ENCODE assay signal across 8 mouse cellular contexts in the genomic region with DNA sequence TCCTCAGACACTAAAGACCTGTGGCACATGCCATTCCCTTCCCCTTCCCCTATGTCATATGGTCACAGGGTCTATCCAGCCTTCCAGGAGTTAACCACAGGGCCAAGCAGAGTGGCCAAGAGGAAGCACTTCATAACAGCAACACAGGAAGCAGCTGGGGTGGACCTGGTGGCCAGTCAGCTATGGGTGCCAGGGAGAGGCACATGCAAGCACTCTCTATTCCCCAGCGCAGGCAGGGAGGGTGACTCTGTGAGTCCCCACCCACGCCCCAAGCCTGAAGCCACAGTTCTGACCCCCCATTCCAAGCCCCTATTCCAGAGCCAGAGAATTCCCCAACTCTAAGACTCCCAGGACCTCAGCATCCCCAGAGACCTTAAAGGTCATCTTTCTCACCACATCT.
DNase-seq lines count a peak whose midpoint lies in the region; ATAC-seq and TF ChIP-seq lines count a peak whose summit lies in the region.

No protein-coding gene starts in this region.

- peak overlapping the region; percentile 83; the same call in 1 of the 2 replicates for H3K9ac ChIP-seq in heart, embryonic 14.5 days (ENCODE audit: low read length)

- peak overlapping the region; percentile 74; the same call in 1 of the 2 replicates for H3K27ac ChIP-seq in left cerebral cortex, adult 2 months
- peak overlapping the region in 1 of 2 experiments; percentile 31; a peak in 1 of 4 replicates for H3K27ac ChIP-seq in heart, embryonic 14.5 days (replicated peaks in 1 of 2; ENCODE audit: control insufficient read depth in 1 of 2, insufficient read depth in 1 of 2, low read depth in 2 of 2, low read length in 2 of 2)
- H3K27ac ChIP-seq in small intestine, adult 2 months (ENCODE audit: insufficient read depth, low read depth, low read length): peak overlapping the region; percentile 53

- H3K36me3 ChIP-seq in heart, embryonic 14.5 days (ENCODE audit: control insufficient read depth, insufficient read depth, low read length): no peaks in the 10 kb centered on the region
- no peaks in the 10 kb centered on the region for H3K36me3 ChIP-seq in small intestine, adult 2 months (ENCODE audit: control insufficient read depth, insufficient read depth, low read length)

- no peak for TF ChIP-seq POLR2A in small intestine, adult 2 months (IDR thresholded peaks at IDR 0.05; ENCODE audit: low read depth, low read length)

- H3K4me3 ChIP-seq in left cerebral cortex, adult 2 months: peak overlapping the region; percentile 48
- peak overlapping the region in 1 of 2 experiments; percentile 57; a peak in 1 of 4 replicates for H3K4me3 ChIP-seq in heart, embryonic 14.5 days (ENCODE audit: control insufficient read depth in 1 of 2, insufficient read depth in 1 of 2, low read depth in 1 of 2, low read length in 2 of 2)
- peak overlapping the region; percentile 41 for H3K4me3 ChIP-seq in small intestine, adult 2 months (ENCODE audit: low read depth, low read length)

- no peak for TF ChIP-seq CTCF in left cerebral cortex, adult 2 months (IDR thresholded peaks at IDR 0.05)
- TF ChIP-seq CTCF in small intestine, adult 2 months (IDR thresholded peaks at IDR 0.05; ENCODE audit: extremely low read depth, insufficient read length, insufficient replicate concordance, low read depth, low read length): no peak

- peaks cover 77 to 93% of the 10 kb centered on the region in 2 experiments for H3K4me1 ChIP-seq in heart, embryonic 14.5 days (ENCODE audit: control insufficient read depth in 2 of 2, insufficient read depth in 2 of 2, low read length in 2 of 2)
- H3K4me1 ChIP-seq in small intestine, adult 2 months (ENCODE audit: control insufficient read depth, insufficient read depth, insufficient read length, low read length): no peaks in the 10 kb centered on the region; the same call in 1 of the 2 replicates

- no peaks in the 10 kb centered on the region for H3K27me3 ChIP-seq in heart, embryonic 14.5 days (ENCODE audit: control insufficient read depth, insufficient read depth, low read length)
- H3K27me3 ChIP-seq in small intestine, adult 2 months (ENCODE audit: control insufficient read depth, insufficient read depth, low read length): peaks cover 3% of the 10 kb centered on the region; the same call in 1 of the 2 replicates

- peak overlapping the region; percentile 76 for H3K4me2 ChIP-seq in heart, embryonic 14.5 days (ENCODE audit: low read length)

- 59% methylated on average over 2 of the region's 2 CpGs for WGBS in heart, embryonic 14.5 days
- WGBS in small intestine, adult 2 months: 65% methylated on average over 2 of the region's 2 CpGs

- DNase-seq in left cerebral cortex, adult 2 months (ENCODE audit: extremely low spot score in 1 of 2, low spot score in 2 of 2): no peak
- no peak for DNase-seq in left cerebral cortex, postnatal 36 days (ENCODE audit: low spot score in 2 of 2)
- peak; percentile 77 to 84 for DNase-seq in kidney, postnatal 36 days
- no peak for DNase-seq in cerebellum, adult 11 months
- DNase-seq in right cerebral cortex, adult 18-20 months: no peak
- DNase-seq in embryo, embryonic 11 days: no peak

- H3K9me3 ChIP-seq in heart, embryonic 14.5 days (ENCODE audit: control insufficient read depth, low read length): no peaks in the 10 kb centered on the region

- no peak for ATAC-seq in heart, embryonic 14.5 days (ENCODE audit: insufficient number of reproducible peaks, insufficient read depth, low FRiP score, low read depth)

- intact Hi-C loops in left cerebral cortex, adult 2 months (cut with DNase I): no loop called here
- intact Hi-C loops in left cerebral cortex, postnatal 36 days (cut with DNase I): no loop called here

Comparison
In these comparisons a context has a peak if more than half of its experiments do, and no peak if none do; other contexts are left out.
1. DNase-seq: peak in kidney, postnatal 36 days (2 of 2); none in left cerebral cortex, adult 2 months (0 of 2), left cerebral cortex, postnatal 36 days (0 of 2), cerebellum, adult 11 months (single experiment), right cerebral cortex, adult 18-20 months (single experiment) and embryo, embryonic 11 days (single experiment).